Mouse (Mus musculus): ENCODE results near the gene 2410141K09Rik.
"Not testable (repeated sequence)": the region's sequence is repeated elsewhere in the genome, so short reads cannot be mapped to it uniquely, and the experiment has no call there.

2410141K09Rik gene

GRCm38 (mm10) chr13:66441018-66441417 lies at the start of gene 2410141K09Rik:
TSS of gene 2410141K09Rik (minus strand) at chr13:66441118.
- DNase-seq = not testable (repeated sequence)

- DNase-seq = not testable (repeated sequence)
These were observed 14.1 kb downstream of the 2410141K09Rik start for GRCm38 (mm10) chr13:66426858-66427257.

- not testable (repeated sequence) for DNase-seq
These were observed 26.0 kb downstream of the 2410141K09Rik start for GRCm38 (mm10) chr13:66414962-66415361.
